Mouse (Mus musculus) heart, postnatal 0 days (tissue): ENCODE measurements around the gene Frmd4b. TPM values are rescaled to one million over a fixed set of nuclear protein-coding genes. Genes with fewer than 3 reads are reported as not detected.
A peak's percentile ranks its signal among the peaks of the same experiment; 100 is the strongest.

ENCODE experiments used
- ATAC-seq: fragments of 200-750 bp; cut with Nextera tagmentation; 2 replicates; pipeline ENCODE4 v1.8.0; 2017; ENCODE audit warnings: low read depth, moderate number of reproducible peaks, moderate library complexity; ENCODE audit not compliant: insufficient read depth
- DNase-seq: peaks from one replicate; pipeline ENCODE4 v3.0.0-alpha.2; 2016; ENCODE audit warnings: low spot score
- H3K27ac ChIP-seq: fragments of 300-500 bp; sonication (generic); 2 replicates; pipeline ENCODE4 v1.5.1; 2014; ENCODE audit warnings: low read depth, mild to moderate bottlenecking
- H3K27me3 ChIP-seq: fragments of 300-500 bp; sonication (generic); 2 replicates; pipeline ENCODE4 v1.6.1; 2014; ENCODE audit warnings: low read length, mixed read lengths; ENCODE audit not compliant: control insufficient read depth, insufficient read depth
- H3K36me3 ChIP-seq: fragments of 300-500 bp; sonication (generic); replicated peaks from 2 replicates; pipeline ENCODE4 v1.6.1; 2014; ENCODE audit warnings: low read length, mixed read lengths; ENCODE audit not compliant: control insufficient read depth, insufficient read depth
- H3K4me1 ChIP-seq: fragments of 300-500 bp; sonication (generic); 2 replicates; pipeline ENCODE4 v1.6.1; 2014; ENCODE audit warnings: antibody characterized with exemption; ENCODE audit not compliant: control insufficient read depth, insufficient read depth
- H3K4me2 ChIP-seq: fragments of 300-500 bp; sonication (generic); 2 replicates; pipeline ENCODE4 v1.6.1; 2014; ENCODE audit warnings: low read depth, mild to moderate bottlenecking, low read length, moderate library complexity
- H3K4me3 ChIP-seq: fragments of 300-500 bp; sonication (generic); 2 replicates; pipeline ENCODE4 v1.5.1; 2014; ENCODE audit warnings: low read depth, low read length
- H3K9ac ChIP-seq: fragments of 300-500 bp; sonication (generic); replicated peaks from 2 replicates; pipeline ENCODE4 v1.6.1; 2014; ENCODE audit warnings: low read depth, low read length, mixed read lengths
- H3K9me3 ChIP-seq: fragments of 300-500 bp; sonication (generic); replicated peaks from 2 replicates; pipeline ENCODE4 v1.6.1; 2016; ENCODE audit warnings: low read length; ENCODE audit not compliant: control insufficient read depth
- CTCF ChIP-seq: IDR thresholded peaks from 2 replicates; pipeline ENCODE4 v1.5.1; 2016; ENCODE audit warnings: antibody characterized with exemption, control low read depth, low read depth
- EP300 ChIP-seq: IDR thresholded peaks from 2 replicates; pipeline ENCODE4 v1.6.1; 2016; ENCODE audit warnings: antibody characterized with exemption, low read depth
- WGBS: fragments of 180-500 bp; shearing (Covaris S2); extraction: QIAGEN DNeasy Blood & Tissue Kit; methylation state at CpG from one replicate; pipeline ENCODE4 v1.1.7; 2014; 5-methylcytosine and 5-hydroxymethylcytosine counted together
- polyA plus RNA-seq: library from polyadenylated mRNA; unstranded; fragments of >200 nt; fragmentation: Nextera tagmentation; extraction: Ambion mirVana; gene quantifications from 2 replicates; pipeline ENCODE4 v1.2.1, GENCODE M21; 2015
- total RNA-seq: library from RNA; depleted of rRNA; stranded (reverse); fragments of >200 nt; gene quantifications from 2 replicates; pipeline ENCODE4 v1.2.3, GENCODE M21; 2014; ENCODE audit warnings: low replicate concordance

Frmd4b gene
- total and polyA plus RNA-seq, 2 experiments from 2014 or later, result 6.2 to 19.0 TPM

DNA sequence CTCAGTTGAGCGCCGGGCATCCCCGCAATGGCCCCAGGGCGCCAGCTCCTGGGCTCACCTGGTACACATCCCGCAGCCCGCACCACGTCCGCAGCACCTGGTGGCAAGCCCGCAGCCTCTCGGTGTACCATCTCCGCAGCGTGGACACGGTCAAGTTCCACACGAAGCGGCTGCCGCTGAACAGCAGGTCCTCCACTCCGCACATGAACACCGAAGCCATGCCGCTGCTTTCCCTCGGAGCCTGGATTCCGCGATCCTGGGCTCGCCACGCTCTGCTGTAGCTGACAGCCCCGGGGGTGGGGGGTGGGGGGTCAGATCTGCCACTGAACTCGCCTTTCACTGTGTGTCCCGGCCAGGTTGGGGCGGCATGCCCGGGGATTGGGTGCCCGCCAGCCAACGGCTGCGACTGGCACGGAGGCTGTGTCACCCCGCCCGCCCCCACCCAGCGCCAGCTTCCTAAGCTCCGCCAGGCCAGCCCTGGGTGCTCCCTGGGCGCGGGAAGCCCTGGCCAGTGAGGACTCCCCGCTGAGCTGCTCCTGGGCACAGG is 129.7 kb downstream of the Frmd4b start:
- DNase-seq (no peak), ATAC-seq (peak; percentile 63)
- Histone ChIP-seq H3K27me3 (peaks cover 13% of the 10 kb centered on the region), H3K4me1 (peaks cover 9% of the 10 kb centered on the region; the same call in 1 of the 2 replicates), H3K4me2 (peak overlapping the region; percentile 82), H3K9me3 (no peaks in the 10 kb centered on the region), H3K36me3 (no peaks in the 10 kb centered on the region), H3K27ac (no peak overlapping the region), H3K9ac (peak overlapping the region; percentile 42), H3K4me3 (peak overlapping the region; percentile 55)
- no peak for TF ChIP-seq EP300
- WGBS, result 1% methylated on average over 36 of the region's 40 CpGs

DNA sequence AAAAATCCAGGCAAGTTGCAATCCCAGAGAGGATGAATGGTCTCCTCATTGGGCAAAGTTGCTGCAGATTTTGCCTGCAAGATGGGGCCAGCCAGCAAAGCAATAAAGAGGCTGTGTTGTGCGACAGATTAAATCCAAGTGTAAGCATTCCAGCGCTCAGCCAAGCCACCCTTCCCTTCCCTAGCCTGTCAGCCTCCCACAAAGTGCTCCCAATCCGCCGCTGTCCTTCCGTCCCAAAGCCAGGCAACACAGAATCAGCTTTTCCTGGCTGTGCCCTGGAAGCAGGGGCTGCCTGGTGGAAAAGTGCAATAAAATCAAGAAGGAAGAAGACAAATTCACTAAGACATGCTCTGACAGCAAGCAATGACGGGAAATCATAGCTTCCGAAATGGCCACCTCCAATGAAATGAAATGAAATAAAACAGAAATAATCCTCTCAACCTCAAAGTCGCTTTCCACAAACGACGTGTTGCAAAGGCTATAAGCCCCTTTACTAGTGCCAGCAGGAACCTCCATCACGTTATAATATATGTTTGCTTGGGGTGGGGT is 130.5 kb downstream of the Frmd4b start:
- TF ChIP-seq CTCF, result no peak
- no peak for TF ChIP-seq EP300
- Histone ChIP-seq H3K4me3 (peak overlapping the region; percentile 55), H3K9ac (peak overlapping the region; percentile 42), H3K4me1 (peaks cover 9% of the 10 kb centered on the region; the same call in 1 of the 2 replicates), H3K27me3 (peaks cover 13% of the 10 kb centered on the region), H3K36me3 (no peaks in the 10 kb centered on the region), H3K4me2 (peak overlapping the region; percentile 82), H3K27ac (no peak overlapping the region), H3K9me3 (no peaks in the 10 kb centered on the region)
- 6% methylated on average over 11 of the region's 11 CpGs for WGBS
- DNase-seq, result no peak
- ATAC-seq, result no peak

DNA sequence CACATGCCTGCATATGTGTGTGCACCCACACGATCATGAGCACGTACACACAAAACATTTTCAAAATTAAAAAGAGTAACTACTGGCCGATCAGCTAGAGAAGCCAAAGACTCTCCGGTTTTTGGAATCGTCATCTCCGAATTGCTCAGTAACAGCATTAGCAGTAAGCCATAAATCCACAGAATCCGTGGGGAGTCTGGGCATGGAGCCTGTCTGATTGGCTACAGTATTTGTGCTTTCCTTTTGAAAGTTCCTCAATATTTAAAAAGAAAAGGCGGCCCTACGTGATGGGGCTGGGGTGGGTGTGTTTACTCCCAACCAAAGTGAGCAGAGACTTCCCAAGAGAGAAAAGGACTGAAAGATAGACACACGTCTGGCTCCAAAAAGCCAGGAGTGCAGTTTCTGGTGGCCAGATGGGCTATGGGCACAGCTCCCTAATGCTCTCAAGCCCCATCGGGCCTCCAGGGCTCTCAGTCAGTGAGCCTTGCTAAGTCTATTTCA is 131.4 kb downstream of the Frmd4b start:
- H3K27ac ChIP-seq, result no peak overlapping the region
- no peaks in the 10 kb centered on the region for H3K36me3 ChIP-seq
- peaks cover 9% of the 10 kb centered on the region; the same call in 1 of the 2 replicates for H3K4me1 ChIP-seq
- 88% methylated on average over 11 of the region's 11 CpGs for WGBS
- no peaks in the 10 kb centered on the region for H3K9me3 ChIP-seq
- TF ChIP-seq CTCF (no peak), EP300 (no peak)
- H3K4me2 ChIP-seq, result no peak overlapping the region
- ATAC-seq (no peak), DNase-seq (no peak)
- H3K4me3 ChIP-seq, result no peak overlapping the region
- peaks cover 13% of the 10 kb centered on the region for H3K27me3 ChIP-seq
- no peak overlapping the region for H3K9ac ChIP-seq

DNA sequence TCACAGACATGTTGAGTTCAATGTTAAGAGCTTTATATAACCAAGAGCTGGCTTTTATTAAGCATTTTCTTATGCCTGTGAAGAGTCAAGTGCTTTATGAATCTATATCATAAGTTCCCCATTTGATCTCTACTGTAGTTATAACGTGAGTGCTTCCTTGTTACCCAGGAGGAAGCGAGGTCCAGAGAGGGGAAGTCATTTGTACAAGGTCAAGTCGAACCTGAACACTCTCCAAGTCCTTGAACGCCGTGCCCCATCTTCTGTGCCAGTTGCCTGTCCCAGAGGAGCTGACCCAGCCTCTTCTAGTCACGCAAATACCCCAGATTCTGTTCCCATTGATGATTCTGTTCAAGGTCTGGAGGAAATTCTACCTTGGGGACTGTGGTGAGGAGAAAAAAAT is 135.4 kb downstream of the Frmd4b start:
- no peak overlapping the region for H3K4me2 ChIP-seq
- ATAC-seq (no peak), DNase-seq (no peak)
- WGBS, result 59% methylated on average over 6 of the region's 6 CpGs
- H3K9me3 ChIP-seq, result no peaks in the 10 kb centered on the region
- no peaks in the 10 kb centered on the region for H3K36me3 ChIP-seq
- no peak overlapping the region for H3K9ac ChIP-seq
- H3K4me1 ChIP-seq, result peaks cover 4% of the 10 kb centered on the region; the same call in 1 of the 2 replicates
- peaks cover 4% of the 10 kb centered on the region; the same call in 1 of the 2 replicates for H3K27me3 ChIP-seq
- no peak overlapping the region for H3K4me3 ChIP-seq
- H3K27ac ChIP-seq, result no peak overlapping the region
- TF ChIP-seq CTCF, result no peak
- no peak for TF ChIP-seq EP300

DNA sequence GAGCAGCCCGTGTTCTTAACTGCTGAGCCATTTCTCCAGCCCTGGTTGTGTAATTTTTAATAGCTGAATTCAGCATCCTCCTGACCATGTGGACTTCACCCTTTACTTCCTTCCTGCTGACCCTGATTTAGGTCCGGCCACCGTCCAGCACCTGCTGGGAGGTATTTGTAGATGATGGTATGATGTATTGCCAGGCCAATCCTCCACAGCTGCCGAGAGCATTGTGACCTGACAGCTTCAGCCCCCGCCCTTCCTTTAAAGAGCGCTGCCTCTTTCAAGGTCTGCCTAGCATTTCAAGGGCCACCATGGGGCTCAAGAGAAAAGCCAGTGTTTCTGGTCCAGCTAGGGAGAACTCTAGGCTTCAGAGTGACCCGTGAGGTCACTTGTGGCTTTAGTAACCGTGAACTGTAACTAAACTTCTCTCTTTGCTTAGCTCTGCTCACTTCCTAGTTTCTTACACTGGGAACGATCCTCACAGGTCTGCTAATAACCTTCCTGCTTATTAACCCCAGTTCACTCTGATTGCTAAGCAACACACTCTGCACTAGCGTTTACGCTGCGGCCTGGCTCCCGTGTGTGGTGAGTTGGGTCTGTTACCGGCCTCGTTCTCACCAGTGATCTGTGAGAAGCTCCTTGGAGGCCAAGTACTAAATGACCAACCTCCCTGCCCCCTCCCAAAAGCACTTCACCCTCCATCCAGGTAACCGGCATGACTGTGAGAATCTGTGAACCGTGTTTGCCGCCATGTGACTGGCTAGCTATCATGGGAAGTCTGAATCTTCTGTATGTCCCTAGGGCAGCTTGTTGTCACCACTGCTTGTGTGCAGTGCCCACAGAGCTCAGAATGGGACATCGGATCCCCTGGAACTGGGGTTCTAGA is 138.1 kb downstream of the Frmd4b start:
- Histone ChIP-seq H3K4me1 (no peaks in the 10 kb centered on the region), H3K27ac (no peak overlapping the region), H3K4me3 (no peak overlapping the region), H3K4me2 (no peak overlapping the region), H3K36me3 (no peaks in the 10 kb centered on the region), H3K9ac (no peak overlapping the region), H3K27me3 (no peaks in the 10 kb centered on the region), H3K9me3 (no peaks in the 10 kb centered on the region)
- TF ChIP-seq CTCF (no peak), EP300 (no peak)
- 73% methylated on average over 19 of the region's 19 CpGs for WGBS
- ATAC-seq (no peak), DNase-seq (no peak)
